Mouse (Mus musculus): ENCODE measurements around the gene Sppl2b. TPM values are rescaled to one million over a fixed set of nuclear protein-coding genes. Genes with fewer than 3 reads are reported as not detected.
A peak's percentile ranks its signal among the peaks of the same experiment; 100 is the strongest.

Sppl2b gene
- polyA plus RNA-seq, 1 experiment: 173 TPM

DNA sequence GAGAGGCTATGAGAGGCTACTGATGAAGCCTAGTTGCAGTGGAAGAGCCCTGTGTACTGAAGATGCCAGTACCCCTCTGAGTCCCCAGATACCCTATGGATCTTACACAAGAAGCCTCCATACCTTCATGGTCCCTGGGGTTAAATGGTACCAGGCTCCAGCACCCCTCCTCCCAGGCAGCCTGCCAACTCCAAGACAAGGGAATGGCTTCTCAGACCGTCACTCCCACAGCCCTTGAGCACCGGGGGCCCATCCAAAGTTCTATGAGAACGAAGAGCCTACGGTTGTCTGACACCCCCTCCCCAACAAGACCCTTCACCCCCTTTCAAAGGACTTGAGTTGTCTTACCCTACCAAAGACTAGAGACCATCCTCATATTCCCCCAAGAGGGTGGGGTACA lies 60.7 kb downstream of the Sppl2b start:
- TF ChIP-seq POLR2A (IDR thresholded peaks at IDR 0.05; ENCODE audit: control insufficient read depth, low read depth, low read length) (no peak), CTCF (IDR thresholded peaks at IDR 0.05; ENCODE audit: control insufficient read depth, insufficient read depth, insufficient replicate concordance, low read depth, low read length) (no peak)
- Histone ChIP-seq H3K4me1 (ENCODE audit: control insufficient read depth, insufficient read depth, low read length) (peaks cover 4% of the 10 kb centered on the region), H3K4me3 (ENCODE audit: control insufficient read depth, low read depth, low read length) (no peak overlapping the region), H3K27ac (ENCODE audit: control insufficient read depth, insufficient read depth, low read depth, low read length) (no peak overlapping the region), H3K36me3 (ENCODE audit: control insufficient read depth, insufficient read depth, low read length) (no peaks in the 10 kb centered on the region), H3K27me3 (ENCODE audit: control insufficient read depth, insufficient read depth, low read length) (no peaks in the 10 kb centered on the region)

DNA sequence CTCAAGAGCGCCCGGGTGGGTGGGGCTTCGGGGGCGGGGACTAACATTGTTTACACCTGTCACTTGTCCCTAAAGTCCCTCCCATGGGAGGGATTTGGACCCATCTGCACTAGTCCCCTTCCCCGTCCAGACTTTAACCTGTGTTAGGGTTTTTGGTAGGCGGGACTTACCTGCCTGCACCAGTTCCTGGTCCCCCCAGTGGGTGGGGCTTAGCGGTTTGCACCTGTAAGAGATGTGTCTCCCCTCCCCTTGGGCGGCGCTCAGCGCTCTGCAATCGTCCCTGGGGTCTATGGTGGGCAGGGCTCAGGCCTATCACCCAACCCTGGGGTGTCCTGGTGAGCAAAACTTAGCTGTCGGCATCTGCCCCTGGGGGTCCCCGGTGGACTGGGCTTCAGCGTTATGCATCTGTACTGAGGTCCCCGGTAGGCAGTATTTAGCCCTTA lies 62.3 kb downstream of the Sppl2b start:
- no peaks in the 10 kb centered on the region; the same call in 1 of the 2 replicates for H3K27me3 ChIP-seq (ENCODE audit: control insufficient read depth, insufficient read depth, low read length)
- H3K4me3 ChIP-seq (ENCODE audit: control insufficient read depth, low read depth, low read length): peak overlapping the region; percentile 88
- no peaks in the 10 kb centered on the region for H3K36me3 ChIP-seq (ENCODE audit: control insufficient read depth, insufficient read depth, low read length)
- H3K27ac ChIP-seq (ENCODE audit: control insufficient read depth, insufficient read depth, low read depth, low read length): no peak overlapping the region
- TF ChIP-seq POLR2A (IDR thresholded peaks at IDR 0.05; ENCODE audit: control insufficient read depth, low read depth, low read length) (no peak), CTCF (IDR thresholded peaks at IDR 0.05; ENCODE audit: control insufficient read depth, insufficient read depth, insufficient replicate concordance, low read depth, low read length) (no peak)
- peaks cover 10% of the 10 kb centered on the region for H3K4me1 ChIP-seq (ENCODE audit: control insufficient read depth, insufficient read depth, low read length)

- TF ChIP-seq POLR2A (IDR thresholded peaks at IDR 0.05; ENCODE audit: control insufficient read depth, low read depth, low read length) (peak; percentile 26), CTCF (IDR thresholded peaks at IDR 0.05; ENCODE audit: control insufficient read depth, insufficient read depth, insufficient replicate concordance, low read depth, low read length) (no peak)
- H3K27ac ChIP-seq (ENCODE audit: control insufficient read depth, insufficient read depth, low read depth, low read length): no peak within 1 kb of the TSS
- H3K4me1 ChIP-seq (ENCODE audit: control insufficient read depth, insufficient read depth, low read length): peaks cover 10% of the 10 kb centered on the region
- no peaks in the 10 kb centered on the region; the same call in 1 of the 2 replicates for H3K27me3 ChIP-seq (ENCODE audit: control insufficient read depth, insufficient read depth, low read length)
- peak within 1 kb of the TSS; percentile 88 for H3K4me3 ChIP-seq (ENCODE audit: control insufficient read depth, low read depth, low read length)
- H3K36me3 ChIP-seq (ENCODE audit: control insufficient read depth, insufficient read depth, low read length): no peaks in the 10 kb centered on the region
Observed at GRCm38 (mm10) chr10:80917779-80918434, 62.8 kb downstream of the Sppl2b start, which contains the start of gene Lmnb2. Gene Lmnb2, minus strand, starts transcription at chr10:80918245.

Other genes with a start within 250 kb of the Sppl2b start
- 1.9 and 2.1 TPM in 2 replicates for gene Gm49322, start 249.3 kb upstream of the Sppl2b start, polyA plus RNA-seq (2012; rRNA removed)
- 1,079 and 1,184 TPM in 2 replicates for gene Csnk1g2, start 232.4 kb upstream of the Sppl2b start, polyA plus RNA-seq (2012; rRNA removed)
- 18.9 and 20.5 TPM in 2 replicates for gene Btbd2, start 198.2 kb upstream of the Sppl2b start, polyA plus RNA-seq (2012; rRNA removed)
- 53.5 and 60.4 TPM in 2 replicates for gene Mknk2, start 177.2 kb upstream of the Sppl2b start, polyA plus RNA-seq (2012; rRNA removed)
- 11.1 and 12.5 TPM in 2 replicates for gene Mob3a, start 153.3 kb upstream of the Sppl2b start, polyA plus RNA-seq (2012; rRNA removed)
- 339 and 385 TPM in 2 replicates for gene Izumo4, start 153.1 kb upstream of the Sppl2b start, polyA plus RNA-seq (2012; rRNA removed)
- 178 and 195 TPM in 2 replicates for gene Ap3d1, start 113.0 kb upstream of the Sppl2b start, polyA plus RNA-seq (2012; rRNA removed)
- gene Dot1l, start 100.1 kb upstream of the Sppl2b start, polyA plus RNA-seq (2012; rRNA removed): 168 and 189 TPM in 2 replicates
- gene Sf3a2, start 57.1 kb upstream of the Sppl2b start, polyA plus RNA-seq (2012; rRNA removed): 65.7 and 67.4 TPM in 2 replicates
- 41.4 and 45.8 TPM in 2 replicates for gene Plekhj1, start 56.6 kb upstream of the Sppl2b start, polyA plus RNA-seq (2012; rRNA removed)
- 2.5 and 3.2 TPM in 2 replicates for gene Amh, start 50.0 kb upstream of the Sppl2b start, polyA plus RNA-seq (2012; rRNA removed)
- gene Jsrp1, start 41.8 kb upstream of the Sppl2b start, polyA plus RNA-seq (2012; rRNA removed): 1.2 and 1.4 TPM in 2 replicates
- 261 and 275 TPM in 2 replicates for gene Oaz1, start 28.6 kb upstream of the Sppl2b start, polyA plus RNA-seq (2012; rRNA removed)
- gene Lingo3, start 11.2 kb upstream of the Sppl2b start, polyA plus RNA-seq (2012; rRNA removed): 0.16 and 0.26 TPM in 2 replicates
- 60.3 and 67.0 TPM in 2 replicates for gene Lsm7, start 66 bp upstream of the Sppl2b start, polyA plus RNA-seq (2012; rRNA removed)
- 2.0 and 2.7 TPM in 2 replicates for gene Tmprss9, start 16.6 kb downstream of the Sppl2b start, polyA plus RNA-seq (2012; rRNA removed)
- 76.7 and 104 TPM in 2 replicates for gene Timm13, start 45.7 kb downstream of the Sppl2b start, polyA plus RNA-seq (2012; rRNA removed)
- gene Lmnb2, start 63.0 kb downstream of the Sppl2b start, polyA plus RNA-seq (2012; rRNA removed): 177 TPM in 2 replicates
- 7.8 and 9.1 TPM in 2 replicates for gene Gadd45b, start 74.8 kb downstream of the Sppl2b start, polyA plus RNA-seq (2012; rRNA removed)
- gene Gng7, start 159.7 kb downstream of the Sppl2b start, polyA plus RNA-seq (2012; rRNA removed): 1.0 and 1.6 TPM in 2 replicates
- gene Diras1, start 170.4 kb downstream of the Sppl2b start, polyA plus RNA-seq (2012; rRNA removed): 0.95 and 1.4 TPM in 2 replicates
- gene Slc39a3, start 182.2 kb downstream of the Sppl2b start, polyA plus RNA-seq (2012; rRNA removed): 39.6 and 46.3 TPM in 2 replicates
- gene Sgta, start 204.9 kb downstream of the Sppl2b start, polyA plus RNA-seq (2012; rRNA removed): 203 and 224 TPM in 2 replicates
- gene Thop1, start 214.8 kb downstream of the Sppl2b start, polyA plus RNA-seq (2012; rRNA removed): 318 and 378 TPM in 2 replicates
- gene Creb3l3, start 243.6 kb downstream of the Sppl2b start, polyA plus RNA-seq (2012; rRNA removed): 0.40 and 0.70 TPM in 2 replicates